Comparison of ENCODE assay signal across 8 mouse cellular contexts in the genomic region with DNA sequence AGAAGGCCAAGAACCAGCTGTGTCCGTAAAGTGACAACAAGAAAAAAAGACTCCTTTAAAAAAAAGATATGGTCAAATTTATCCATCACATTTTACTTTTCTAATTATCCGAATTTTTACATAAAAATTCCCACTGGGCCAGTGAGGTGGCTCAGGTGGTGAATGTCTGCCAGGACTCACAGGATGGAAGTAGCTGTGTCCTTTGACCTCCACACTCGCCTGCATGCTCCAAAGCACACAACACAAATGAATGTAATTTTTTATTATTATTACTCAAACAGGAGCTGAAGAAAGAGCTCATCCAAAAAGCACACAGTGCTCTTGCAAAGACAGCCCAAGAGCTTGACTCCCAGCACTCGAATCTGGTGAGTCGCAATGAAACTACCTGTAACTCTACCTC. TPM values are rescaled to one million over a fixed set of nuclear protein-coding genes. Genes with fewer than 3 reads are reported as not detected.
DNase-seq lines count a peak whose midpoint lies in the region; ATAC-seq and TF ChIP-seq lines count a peak whose summit lies in the region.

No protein-coding gene starts in this region.

- no peak overlapping the region for H3K9ac ChIP-seq in intestine, embryonic 15.5 days

- no peaks in the 10 kb centered on the region for H3K27me3 ChIP-seq in cerebellum, adult 2 months (ENCODE audit: control insufficient read depth, insufficient read depth, low read length)
- no peaks in the 10 kb centered on the region for H3K27me3 ChIP-seq in intestine, embryonic 15.5 days (replicated peaks)

- DNase-seq in cerebellum, adult 2 months: no peak
- no peak for DNase-seq in cerebellum, adult 11-12 months
- no peak for DNase-seq in adrenal gland, postnatal 4 days (ENCODE audit: low spot score in 2 of 2)
- no peak for DNase-seq in adrenal gland, postnatal 25 days
- DNase-seq in layer of hippocampus, adult 9-11 months: no peak

- H3K4me2 ChIP-seq in intestine, embryonic 15.5 days (replicated peaks): peak overlapping the region; percentile 67

- peak overlapping the region; percentile 98 for H3K4me3 ChIP-seq in cerebellum, adult 2 months (replicated peaks; ENCODE audit: insufficient read depth, low read depth, low read length)
- peak overlapping the region; percentile 43 for H3K4me3 ChIP-seq in brown adipose tissue, adult 24 weeks (ENCODE audit: insufficient read depth, low read depth, low read length)
- peak overlapping the region; percentile 78 for H3K4me3 ChIP-seq in intestine, embryonic 15.5 days (replicated peaks)
- peak overlapping the region; percentile 70 for H3K4me3 ChIP-seq in macrophage (ENCODE audit: inconsistent target)

- no peak for TF ChIP-seq POLR2A in cerebellum, adult 2 months (IDR thresholded peaks at IDR 0.05; ENCODE audit: borderline replicate concordance, insufficient read depth, low read length)

- peaks cover 60% of the 10 kb centered on the region for H3K79me2 ChIP-seq in macrophage (ENCODE audit: inconsistent target)

- no peaks in the 10 kb centered on the region for H3K36me3 ChIP-seq in intestine, embryonic 15.5 days
- H3K36me3 ChIP-seq in macrophage (ENCODE audit: inconsistent target): no peaks in the 10 kb centered on the region

- peaks cover 4% of the 10 kb centered on the region; the same call in 1 of the 2 replicates for H3K4me1 ChIP-seq in cerebellum, adult 2 months (ENCODE audit: control insufficient read depth, insufficient read depth, low read length)
- H3K4me1 ChIP-seq in brown adipose tissue, adult 24 weeks (ENCODE audit: control insufficient read depth, insufficient read depth, insufficient read length, low read length): peaks cover 10% of the 10 kb centered on the region; the same call in 1 of the 2 replicates
- peaks cover 2% of the 10 kb centered on the region; the same call in 1 of the 2 replicates for H3K4me1 ChIP-seq in intestine, embryonic 15.5 days (replicated peaks)

- no peak for ATAC-seq in intestine, embryonic 15.5 days

- H3K27ac ChIP-seq in cerebellum, adult 2 months (ENCODE audit: insufficient read depth, low read length): no peak overlapping the region
- 0 out of 2 replicates have a peak overlapping the region, but pooled peaks have one; percentile 1 for H3K27ac ChIP-seq in brown adipose tissue, adult 24 weeks (replicated peaks; ENCODE audit: low read depth, low read length)
- H3K27ac ChIP-seq in intestine, embryonic 15.5 days: no peak overlapping the region
- 0 out of 2 replicates have a peak overlapping the region, but pooled peaks have one; percentile 51 for H3K27ac ChIP-seq in macrophage

- 24% methylated on average over 5 of the region's 5 CpGs for WGBS in cerebellum, adult 2 months
- 16% methylated on average over 5 of the region's 5 CpGs for WGBS in intestine, embryonic 15.5 days
- 70% methylated on average over 5 of the region's 5 CpGs for WGBS in macrophage (ENCODE audit: missing documents)

- TF ChIP-seq CTCF in cerebellum, adult 2 months (IDR thresholded peaks at IDR 0.05; ENCODE audit: borderline replicate concordance, insufficient read depth, low read depth, low read length): no peak

- H3K9me3 ChIP-seq in intestine, embryonic 15.5 days: no peaks in the 10 kb centered on the region

RNA-seq across cellular contexts. Expression of a gene that starts 2.0 kb away (rescaled TPM):
- polyA plus RNA-seq in cerebellum, adult 2 months (2012; rRNA removed): 49.2 and 52.7 TPM in 2 replicates
- 15.9 and 22.5 TPM in 2 replicates for polyA plus RNA-seq in brown adipose tissue, adult 24 weeks (2012; ENCODE audit: insufficient read depth, insufficient read length, missing spikeins)
- 50.0 and 56.5 TPM in 2 replicates for polyA plus RNA-seq in intestine, embryonic 15.5 days (2015; fragmentation: Nextera tagmentation; extraction: Ambion mirVana)
- total RNA-seq in macrophage (2018; cell fraction: chromatin; rRNA removed): 1,000 to 10,000 TPM in 5 of 26 experiments, 100 to 1,000 TPM in 21; 199 to 2,143 (median 332) TPM
- 10 to 100 TPM; 14.5 to 63.0 (median 31.6) TPM for total RNA-seq in macrophage (2018; cell fraction: cytosol; rRNA removed)
- total RNA-seq in macrophage (2018; cell fraction: nucleus; rRNA removed): 100 to 1,000 TPM in 22 of 26 experiments, 10 to 100 TPM in 4; 75.2 to 1,000 (median 218) TPM
- polyA plus RNA-seq in macrophage (2018): 28.1 to 43.3 TPM (median 34.9 TPM) in 3 replicates
- 10 to 100 TPM; 72.6 to 73.0 TPM for total RNA-seq in adrenal gland, postnatal 4 days (2021)
- total RNA-seq in adrenal gland, postnatal 25 days (2021): 57.6 and 66.2 TPM in 2 replicates

Comparison
In these comparisons a context has a peak if more than half of its experiments do, and no peak if none do; other contexts are left out.
1. H3K27ac ChIP-seq: peak in brown adipose tissue, adult 24 weeks (single experiment) and macrophage (single experiment); none in cerebellum, adult 2 months (single experiment) and intestine, embryonic 15.5 days (single experiment).
2. H3K4me3 ChIP-seq: peak in every context shown above with its lines; median percentile 98 in cerebellum, adult 2 months; 78 in intestine, embryonic 15.5 days; 70 in macrophage; 43 in brown adipose tissue, adult 24 weeks.